Mouse (Mus musculus) heart, adult 8-10 months (tissue): Measurements from ENCODE around the gene Dgki. TPM values are rescaled to one million over a fixed set of nuclear protein-coding genes. Genes with fewer than 3 reads are reported as not detected.

Source experiments
- DNase-seq: peaks from one replicate; pipeline ENCODE4 v3.0.0; 2022; ENCODE audit warnings: low spot score
- total RNA-seq, 4 experiments: library from RNA; stranded (reverse); gene quantifications; 2 replicates each; pipeline ENCODE4 v1.2.4; 2022

Dgki gene
- total RNA-seq, 4 experiments from 2014 or later = 0.11 to 1.3 (median 0.27) TPM

DNA sequence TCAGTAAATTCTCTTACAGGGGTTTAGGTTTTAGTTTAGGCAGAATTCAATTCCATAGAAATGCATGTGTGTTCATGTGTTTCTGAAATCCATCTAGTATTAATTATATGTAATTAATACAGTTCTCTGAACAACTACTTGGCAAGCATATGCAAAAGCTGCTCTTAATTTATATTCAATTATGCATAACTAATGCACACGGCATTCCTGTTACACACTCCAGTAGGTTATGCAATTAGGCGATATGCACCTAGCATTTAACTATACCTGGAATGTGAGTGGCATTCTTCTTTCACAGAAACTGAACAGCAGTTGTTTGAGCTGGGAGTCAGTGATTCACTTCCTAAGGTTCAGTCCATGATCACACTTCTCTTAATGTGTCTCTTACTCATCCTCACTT is 370.2 kb downstream of the Dgki start:
- no peak for DNase-seq

DNA sequence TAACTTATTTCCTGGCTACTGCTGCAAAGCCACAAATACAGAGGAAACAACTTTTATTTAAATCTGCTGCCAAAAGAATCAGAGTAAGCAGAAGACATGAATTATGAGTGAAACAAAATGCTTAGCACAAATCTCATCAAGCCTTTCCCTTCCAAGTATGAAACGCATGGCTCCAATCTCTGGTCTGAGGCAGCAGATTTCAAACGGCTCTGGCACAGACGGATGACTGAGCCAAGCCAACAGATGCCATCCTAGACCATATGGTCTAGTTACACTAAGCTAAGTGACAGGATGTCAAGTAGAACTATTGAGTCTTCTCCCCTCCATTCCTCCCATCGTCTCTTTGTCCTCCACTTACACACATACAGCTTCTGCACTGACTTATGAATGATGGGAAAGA is 373.5 kb downstream of the Dgki start:
- DNase-seq = no peak

DNA sequence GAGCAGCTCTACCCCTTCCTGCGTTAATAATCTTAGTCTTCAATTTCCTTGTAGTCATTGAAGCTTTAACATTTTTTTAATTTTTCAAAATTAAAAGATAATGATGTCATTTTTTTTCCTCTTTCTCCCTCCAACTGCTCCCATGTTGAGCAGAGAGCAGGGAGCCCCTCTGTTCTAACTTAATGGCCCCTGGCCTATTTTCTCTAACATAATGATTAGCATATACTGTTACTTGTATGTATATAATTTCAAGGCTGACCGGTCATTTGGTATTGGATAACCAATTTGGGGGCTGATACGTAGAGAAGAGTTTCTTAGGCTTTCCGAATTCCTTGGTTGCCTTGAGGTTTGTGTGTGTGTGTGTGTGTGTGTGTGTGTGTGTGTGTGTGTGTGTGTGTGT is 378.0 kb downstream of the Dgki start:
- DNase-seq = no peak

DNA sequence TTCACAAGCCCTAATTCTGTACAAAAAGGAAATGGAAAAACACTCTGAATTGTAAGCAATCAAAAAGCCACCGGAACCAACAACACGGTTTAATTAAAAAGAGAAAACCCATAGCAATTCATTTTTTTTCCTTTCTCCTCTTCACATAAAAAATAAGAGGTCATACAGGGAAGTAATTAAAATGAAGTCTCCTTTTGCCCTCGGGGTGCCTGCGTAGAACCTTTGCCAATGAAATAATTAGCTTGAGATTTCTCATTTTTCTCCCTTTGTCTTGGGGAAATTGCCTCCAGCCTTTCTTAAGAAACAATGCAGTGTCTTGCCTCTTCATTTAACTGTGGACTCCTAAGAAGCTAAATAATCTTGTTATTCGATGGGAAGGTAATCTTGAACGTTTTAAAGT is 388.4 kb downstream of the Dgki start:
- no peak for DNase-seq

DNA sequence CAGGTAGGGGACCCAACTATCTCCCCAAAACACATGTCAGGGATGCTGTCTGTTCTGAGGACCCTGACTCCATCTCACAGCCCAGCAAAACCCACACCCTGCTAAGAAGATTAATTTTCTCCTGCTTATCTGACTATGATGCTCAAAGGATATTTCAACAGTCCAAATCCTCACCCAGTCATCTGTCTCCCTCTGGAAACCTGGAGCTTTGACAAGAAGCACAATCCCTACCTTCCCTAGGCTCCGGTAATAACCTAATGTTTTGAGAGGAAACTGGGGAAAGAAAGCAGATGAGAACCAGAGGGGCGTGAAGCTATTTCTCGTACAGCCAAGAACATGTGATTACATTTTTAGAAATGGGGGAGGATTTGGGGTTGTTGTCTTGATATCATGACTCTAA is 392.8 kb downstream of the Dgki start:
- DNase-seq = no peak

DNA sequence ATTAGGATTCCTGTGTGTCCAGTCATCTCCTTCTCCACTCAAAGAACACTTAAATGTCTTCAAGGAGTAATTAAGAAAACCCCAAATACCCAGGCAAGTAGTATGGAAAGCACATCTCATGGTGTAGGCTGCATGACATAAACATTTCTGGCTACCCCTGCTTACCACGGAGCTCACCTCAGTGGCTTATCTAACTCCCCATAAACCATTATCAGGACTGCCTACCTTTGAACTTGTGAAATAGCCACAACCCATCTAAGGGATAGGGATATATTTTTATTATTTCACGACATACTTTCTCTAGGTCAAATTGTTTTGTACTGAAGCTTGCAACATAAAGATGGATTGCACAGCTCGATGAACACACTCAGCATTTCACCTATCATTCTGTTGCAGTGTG is 394.0 kb downstream of the Dgki start:
- no peak for DNase-seq

DNA sequence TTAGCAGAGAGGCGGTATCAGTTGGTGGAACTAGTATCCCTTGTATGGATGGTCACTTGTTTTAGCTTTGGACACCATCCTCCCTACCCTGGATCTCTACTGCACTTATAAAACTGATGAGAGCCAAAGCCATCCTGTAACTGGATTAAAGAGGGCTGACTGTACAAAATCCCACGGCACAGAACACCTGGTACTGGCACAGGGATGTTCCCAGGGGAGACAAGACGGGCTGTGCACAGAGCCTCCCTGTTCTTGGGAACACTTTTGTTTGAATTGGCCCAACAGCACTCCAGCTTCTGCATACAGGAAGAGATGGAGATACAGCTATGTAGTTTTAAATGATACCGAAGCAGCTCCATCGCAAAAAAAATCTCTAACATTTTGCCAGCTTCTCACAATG is 395.1 kb downstream of the Dgki start:
- no peak for DNase-seq

DNA sequence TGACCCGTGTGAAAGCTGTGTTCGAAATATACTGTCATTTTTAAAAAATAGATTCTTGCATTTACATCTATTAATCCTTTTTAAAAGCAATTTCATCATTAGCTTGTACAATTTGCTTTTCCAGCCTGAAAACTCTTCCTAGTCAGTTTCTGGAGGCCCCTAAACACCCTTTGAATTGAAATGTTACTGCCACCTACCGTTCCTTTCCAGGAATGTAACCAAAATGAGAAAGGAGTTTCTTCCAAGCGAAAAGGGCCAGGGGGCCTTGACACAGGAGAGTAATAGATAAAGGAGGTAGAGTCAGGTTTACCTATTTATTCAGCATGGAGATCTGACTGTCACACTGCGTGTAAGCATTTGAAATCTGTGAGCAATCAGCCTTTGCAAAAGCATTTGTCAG is 396.2 kb downstream of the Dgki start:
- peak; percentile 57 for DNase-seq

DNA sequence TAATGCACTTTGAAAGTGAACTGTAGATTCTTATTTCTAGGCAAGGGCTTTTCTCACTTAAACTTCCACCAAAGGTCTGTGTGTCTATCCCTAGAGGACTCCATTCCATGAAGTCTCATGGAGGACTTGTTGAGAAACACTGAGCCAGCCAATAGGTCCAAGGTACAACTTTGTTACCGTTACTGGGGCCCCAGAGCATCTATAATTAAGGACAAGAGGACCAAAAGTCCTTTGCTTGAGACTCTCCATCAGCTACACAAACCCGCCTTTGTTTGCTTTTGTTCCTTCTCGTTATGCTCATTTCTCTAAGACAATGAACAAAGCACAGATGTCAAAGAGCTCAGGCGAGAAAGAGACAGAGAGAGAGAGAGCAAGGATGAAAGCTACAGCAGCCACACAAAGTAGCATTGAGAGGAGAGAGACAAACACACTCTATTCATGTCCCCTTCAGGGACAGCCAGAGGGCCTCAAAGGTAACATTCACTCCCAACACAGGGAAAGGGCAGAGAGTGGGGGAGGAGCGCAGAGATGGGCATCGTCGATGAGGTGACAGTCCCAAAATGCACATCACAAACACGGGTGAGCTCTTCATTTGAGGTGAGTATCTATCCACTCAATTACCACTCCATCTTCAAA is 396.7 kb downstream of the Dgki start:
- no peak for DNase-seq

DNA sequence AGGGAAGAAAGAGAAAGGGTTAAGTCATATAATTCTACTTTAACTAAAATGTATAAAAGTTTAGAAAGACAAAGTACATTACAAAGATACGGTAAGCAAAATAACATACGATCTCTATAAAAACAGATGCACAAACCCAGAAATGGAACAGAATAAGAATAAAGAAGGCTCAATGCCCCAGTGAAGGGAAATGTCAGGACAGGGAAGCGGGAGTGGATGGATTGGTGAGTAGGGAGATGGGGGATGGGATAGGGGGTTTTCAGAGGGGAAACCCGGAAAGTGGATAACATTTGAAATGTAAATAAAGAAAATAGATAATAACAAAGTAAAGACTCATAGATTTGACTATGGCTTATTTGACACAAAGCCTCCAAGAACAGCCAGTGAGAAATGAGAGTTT is 400.1 kb downstream of the Dgki start:
- DNase-seq = no peak

DNA sequence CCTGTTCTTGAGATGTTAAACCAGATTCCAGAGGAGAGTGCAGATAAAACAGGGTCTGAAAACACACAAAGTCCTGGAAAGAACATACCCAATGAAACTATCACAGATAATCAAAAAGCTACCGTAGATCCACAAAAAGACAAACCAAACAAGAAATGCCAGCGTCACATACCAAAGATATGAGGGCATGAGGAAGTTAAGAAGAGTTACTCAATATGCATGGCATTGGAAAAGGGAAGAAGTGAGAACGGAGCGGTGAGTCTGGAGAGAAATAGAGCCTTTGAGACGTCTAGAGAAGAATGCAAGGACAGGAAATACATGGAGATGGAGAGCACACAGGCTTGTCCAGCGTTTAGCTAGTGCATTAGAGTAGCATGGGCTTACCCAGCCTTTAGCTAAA is 401.6 kb downstream of the Dgki start:
- no peak for DNase-seq

DNA sequence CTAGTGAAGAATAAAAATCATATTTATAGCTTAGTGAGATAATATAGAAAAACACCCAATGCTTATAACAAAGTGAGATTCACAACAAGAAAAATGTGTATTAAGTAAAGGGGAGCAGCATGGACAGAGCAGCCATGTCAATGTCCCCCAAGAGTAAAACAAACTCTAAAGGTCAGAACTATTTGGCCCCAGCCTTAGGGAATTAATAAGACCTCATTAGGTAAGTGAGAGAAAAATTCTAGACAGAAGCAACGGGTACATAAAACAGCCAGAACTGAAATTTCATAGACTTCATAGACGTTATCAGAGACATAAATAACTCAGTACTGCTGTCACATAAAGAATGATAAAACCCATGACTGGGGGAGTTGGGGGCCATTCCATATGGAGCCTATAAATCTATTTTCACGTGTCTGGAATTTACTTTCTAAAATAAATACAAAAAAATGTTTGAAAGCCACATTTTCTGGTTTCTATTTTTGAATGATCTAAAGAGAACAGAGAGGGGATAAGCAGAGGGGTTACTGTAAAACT is 402.3 kb downstream of the Dgki start:
- no peak for DNase-seq

DNA sequence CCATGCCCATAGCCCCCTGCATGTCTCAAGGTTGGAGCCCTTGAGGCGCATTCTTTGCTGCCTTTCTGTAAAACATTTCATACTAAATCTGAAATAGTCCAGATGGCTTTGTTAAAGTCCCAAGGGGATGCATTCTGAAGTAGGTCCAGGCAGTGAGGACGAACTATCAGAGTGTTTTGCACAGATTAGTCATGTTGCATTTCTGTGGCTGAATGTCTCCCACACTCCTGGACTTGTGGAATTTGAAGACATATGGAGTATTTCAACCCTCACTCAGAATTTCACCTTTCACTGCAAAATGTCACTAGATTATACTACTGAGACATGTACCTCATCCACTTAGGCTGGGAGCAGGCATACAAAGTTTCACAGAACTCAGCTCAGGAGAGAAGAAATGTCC is 403.3 kb downstream of the Dgki start:
- DNase-seq = peak; percentile 49

DNA sequence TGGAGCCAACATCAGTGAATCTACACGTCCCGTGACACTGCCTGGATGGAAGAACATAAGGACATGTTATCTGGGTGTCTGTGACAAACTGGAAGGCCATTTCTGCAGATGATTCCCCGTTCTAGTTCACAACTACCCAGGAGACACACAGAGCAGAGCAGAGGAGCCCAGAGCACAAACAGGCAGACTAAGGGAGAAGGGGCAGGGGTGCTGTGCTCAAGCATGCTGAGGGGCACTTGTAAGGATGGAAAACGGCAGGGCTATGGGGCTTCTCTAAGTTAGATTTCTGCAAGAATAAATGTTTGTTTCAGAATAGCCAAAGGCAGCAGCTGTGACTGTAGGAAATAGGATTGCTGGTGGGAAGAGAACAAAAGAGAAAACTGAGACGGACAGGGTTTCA is 408.2 kb downstream of the Dgki start:
- no peak for DNase-seq

DNA sequence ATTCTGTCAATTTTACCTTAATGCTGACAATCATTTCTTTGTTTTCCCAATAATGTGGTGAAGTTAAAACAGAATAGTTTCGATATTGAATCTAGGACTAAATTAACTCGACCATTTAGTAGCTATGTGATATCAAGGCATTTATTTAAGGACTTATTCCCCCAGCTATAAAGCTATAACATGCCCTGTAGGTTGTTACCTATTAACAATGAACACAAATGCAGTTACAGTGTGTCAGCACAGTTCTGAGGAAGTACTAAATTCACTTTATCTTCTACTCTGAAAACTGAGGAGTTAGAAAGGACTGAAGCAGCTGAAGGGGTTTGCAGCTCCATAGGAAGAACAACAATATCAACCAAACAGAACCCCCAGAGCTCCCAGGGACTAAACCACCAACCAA is 409.2 kb downstream of the Dgki start:
- DNase-seq = no peak

DNA sequence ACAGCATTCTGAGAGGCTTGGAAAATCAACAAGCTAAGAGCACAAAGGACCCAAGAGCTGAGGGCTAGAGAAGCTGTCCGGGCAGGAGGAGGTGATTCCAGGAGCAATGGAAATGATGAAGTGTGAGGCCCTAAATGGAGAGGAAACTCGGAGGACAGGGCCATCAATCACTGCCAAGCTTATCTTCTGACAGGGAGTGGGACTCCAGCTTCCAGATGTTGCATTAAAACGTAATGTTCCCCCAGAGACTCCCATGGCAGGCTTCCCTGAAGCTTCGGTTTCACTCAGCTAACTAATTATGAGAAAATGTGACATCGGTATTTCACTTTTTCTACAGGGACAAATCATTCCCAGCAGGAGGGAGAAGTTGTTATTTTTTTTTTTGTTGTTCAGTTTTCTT is 409.7 kb downstream of the Dgki start:
- DNase-seq = peak; percentile 76

DNA sequence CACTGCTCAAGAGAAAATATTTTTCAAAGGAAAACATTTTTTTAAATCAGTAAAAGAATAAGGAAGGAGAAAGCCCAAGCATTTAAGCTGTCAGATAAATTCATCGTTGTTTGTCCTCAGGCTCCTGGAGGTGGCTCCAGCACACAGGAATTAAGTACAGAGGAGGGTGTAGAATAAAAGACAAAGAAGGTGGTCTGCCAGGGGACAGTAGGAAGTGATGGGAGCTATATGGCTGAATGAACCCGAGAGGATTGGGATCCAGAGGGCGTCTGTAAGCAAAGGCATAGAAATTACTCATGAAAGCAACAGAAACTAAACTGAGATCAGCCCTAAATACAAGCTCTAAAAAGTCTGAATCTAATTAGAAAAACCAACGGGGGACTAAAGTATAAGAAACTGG is 418.7 kb downstream of the Dgki start:
- no peak for DNase-seq

DNA sequence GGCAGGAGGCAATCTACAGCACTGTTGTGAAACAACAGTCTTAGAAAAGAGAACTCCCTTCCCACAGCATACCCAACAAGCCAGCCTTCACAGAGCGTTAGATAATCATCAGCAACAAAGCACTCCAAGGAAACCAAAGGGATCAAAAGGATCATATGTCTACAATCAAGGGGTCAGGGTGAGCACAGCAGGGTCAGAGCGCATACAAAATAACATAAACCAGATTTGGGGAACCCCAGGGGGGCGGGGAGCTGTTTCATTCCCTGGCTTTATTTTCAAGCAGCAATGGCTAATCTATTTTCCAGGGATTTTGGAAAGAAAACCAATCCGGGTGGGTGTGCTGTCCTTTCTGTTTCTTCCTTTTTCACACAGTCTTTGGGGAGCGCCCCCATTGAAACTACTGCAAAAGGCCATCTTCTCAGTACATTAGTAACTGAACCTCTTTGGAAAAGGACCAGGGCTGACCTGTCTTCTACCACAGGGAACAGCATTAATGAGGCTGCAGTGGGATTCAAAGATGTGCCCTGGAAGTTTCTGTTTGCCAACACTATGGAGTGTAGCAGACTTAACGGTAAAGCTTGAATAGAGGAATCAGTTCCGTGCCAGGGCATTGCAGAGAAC is 419.2 kb downstream of the Dgki start:
- DNase-seq = no peak

DNA sequence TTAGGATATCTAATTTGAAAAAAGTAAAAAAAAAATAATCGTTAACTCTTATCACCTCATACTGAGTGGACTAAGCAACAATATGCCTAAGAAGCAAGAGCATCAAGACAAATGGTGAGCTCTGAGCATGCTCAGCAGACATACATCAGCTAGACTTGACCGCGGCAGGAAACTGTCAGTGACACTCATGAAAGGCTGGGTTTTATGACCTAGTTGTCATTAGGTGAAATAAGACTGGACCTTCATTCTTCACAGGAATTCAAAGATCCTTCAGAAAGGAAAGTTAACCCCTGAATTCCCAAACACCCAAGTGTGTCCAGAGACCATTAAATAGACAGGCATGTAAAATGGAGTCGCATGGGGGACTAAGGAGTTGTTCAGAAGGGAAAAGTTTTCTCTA is 422.6 kb downstream of the Dgki start:
- DNase-seq = no peak

DNA sequence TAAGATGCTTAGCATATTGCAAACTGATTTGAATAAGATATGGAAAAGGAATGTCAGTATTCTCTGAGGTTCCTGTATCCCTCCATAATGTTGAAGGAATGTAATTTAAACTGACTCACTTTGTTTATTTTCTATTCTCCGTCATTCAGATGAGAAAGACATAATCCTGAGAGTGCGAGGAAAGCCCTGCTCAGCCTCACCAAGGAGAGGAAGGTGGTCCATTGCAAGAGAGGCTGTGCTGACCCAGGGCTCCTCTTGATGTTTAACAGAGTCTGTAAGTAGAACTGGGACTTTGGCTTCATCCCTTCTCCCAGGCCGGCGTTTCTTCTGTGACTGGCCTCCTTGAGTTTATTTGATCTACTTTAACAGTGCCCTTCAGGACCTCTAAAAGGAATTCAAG is 423.6 kb downstream of the Dgki start:
- no peak for DNase-seq

DNA sequence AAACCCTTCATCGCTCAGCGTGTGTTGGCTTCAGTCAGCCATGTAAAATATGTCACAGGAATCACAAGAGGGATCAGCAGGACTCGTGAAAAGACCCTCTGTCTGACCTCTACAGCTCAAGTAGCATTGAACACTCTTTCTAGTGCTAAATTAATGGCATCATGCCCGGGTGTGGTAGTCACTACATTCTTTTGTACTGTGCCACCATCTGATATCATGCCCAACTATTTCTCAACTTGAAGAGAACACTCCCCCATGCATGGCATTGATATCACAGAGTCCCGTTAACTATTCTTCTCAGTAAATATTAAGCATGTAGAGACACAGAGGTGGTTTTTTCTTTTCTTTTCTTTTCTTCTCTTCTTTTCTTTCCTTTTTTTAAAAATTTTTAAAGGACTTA is 424.1 kb downstream of the Dgki start:
- DNase-seq = no peak

DNA sequence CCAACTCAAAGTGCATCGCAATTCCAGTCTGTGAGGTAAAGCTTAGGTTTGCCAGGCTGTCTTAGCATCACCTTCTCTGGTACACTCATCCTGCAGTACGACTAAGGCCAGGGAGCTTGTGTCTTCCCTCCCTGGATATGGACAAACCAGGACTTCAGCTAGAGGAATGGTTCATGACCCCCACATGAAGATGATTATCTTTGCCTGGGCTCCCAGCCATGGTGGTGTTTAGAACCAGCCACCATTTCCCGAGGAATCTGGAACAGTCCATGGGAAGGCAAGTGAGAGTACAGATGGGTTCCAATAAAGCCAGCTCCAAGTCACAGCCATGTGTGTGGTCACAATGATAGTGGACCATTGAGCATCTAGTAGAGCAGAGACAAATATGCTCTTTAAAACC is 427.1 kb downstream of the Dgki start:
- DNase-seq = no peak

DNA sequence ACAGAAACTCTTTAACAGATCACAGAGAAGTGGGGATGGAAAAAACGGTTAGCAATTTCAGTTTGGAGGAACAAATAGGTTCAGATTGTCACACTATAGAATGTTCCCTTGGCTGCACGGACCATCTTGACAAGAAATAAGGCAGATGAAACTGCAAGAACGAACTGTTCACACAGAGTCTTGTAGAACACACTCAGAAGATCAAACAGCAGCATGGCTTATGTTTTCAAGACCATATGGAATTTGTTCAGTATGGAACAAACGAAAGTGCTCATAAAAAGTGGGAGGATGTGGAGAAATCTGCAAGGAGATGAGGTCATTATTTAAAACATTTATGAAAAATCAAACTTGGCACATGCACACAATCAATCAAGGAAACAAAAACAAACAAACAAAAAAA is 431.8 kb downstream of the Dgki start:
- DNase-seq = no peak
